Mouse (Mus musculus) embryonic fibroblast, embryonic 13.5 days (primary cell): ENCODE results near the gene Brpf1. TPM values are rescaled to one million over a fixed set of nuclear protein-coding genes. Genes with fewer than 3 reads are reported as not detected.
"Not testable (repeated sequence)": the region's sequence is repeated elsewhere in the genome, so short reads cannot be mapped to it uniquely, and the experiment has no call there.

Source experiments
- H3K27ac ChIP-seq: 2 replicates; pipeline ENCODE4 v1.5.1; 2012; ENCODE audit warnings: low read length, control low read depth, inconsistent platforms; ENCODE audit not compliant: insufficient read depth
- H3K4me1 ChIP-seq: 2 replicates; pipeline ENCODE4 v1.6.1; 2011; ENCODE audit warnings: low read length; ENCODE audit not compliant: control insufficient read depth, insufficient read depth
- H3K4me3 ChIP-seq: 2 replicates; pipeline ENCODE4 v1.5.1; 2011; ENCODE audit warnings: mild to moderate bottlenecking, control low read depth, low read length; ENCODE audit not compliant: insufficient read depth
- CTCF ChIP-seq: IDR thresholded peaks from 2 replicates; pipeline ENCODE4 v1.5.1; 2011; ENCODE audit warnings: mild to moderate bottlenecking, control low read depth, low read length, moderate library complexity, borderline replicate concordance; ENCODE audit not compliant: insufficient read depth
- POLR2A ChIP-seq: IDR thresholded peaks from 2 replicates; pipeline ENCODE4 v1.6.1; 2011; ENCODE audit warnings: low read depth, mild to moderate bottlenecking, control low read depth, low read length, moderate library complexity
- polyA plus RNA-seq: library from polyadenylated mRNA; stranded (reverse); fragments of >200 nt; gene quantifications from 2 replicates; pipeline ENCODE4 v1.2.4, GENCODE M21; 2011; ENCODE audit warnings: low read depth; ENCODE audit not compliant: missing spikeins, insufficient read length

Brpf1 gene
- polyA plus RNA-seq, 1 experiment = 16.5 TPM

DNA sequence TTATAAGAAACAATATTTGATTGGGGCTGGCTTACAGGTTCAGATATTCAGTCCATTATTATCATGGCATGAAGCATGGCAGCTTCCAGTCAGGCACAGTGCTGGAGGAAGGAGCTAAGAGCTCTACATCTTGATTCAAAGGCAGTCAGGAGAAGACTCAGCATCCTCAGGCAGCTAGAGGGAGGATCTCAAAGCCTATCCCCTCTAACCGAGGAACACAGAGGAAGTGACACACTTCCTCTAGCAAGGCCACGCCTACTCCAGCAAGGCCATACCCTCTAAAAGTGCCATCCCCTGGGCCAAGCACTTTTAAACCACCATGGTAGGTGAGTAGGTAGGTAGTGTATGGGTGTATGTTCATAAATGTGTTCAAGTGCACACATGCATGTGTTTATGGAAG lies 23.6 kb downstream of the Brpf1 start:
- TF ChIP-seq POLR2A = no peak
- TF ChIP-seq CTCF = no peak
- peaks cover 6% of the 10 kb centered on the region; the same call in 1 of the 2 replicates for H3K4me1 ChIP-seq
- H3K27ac ChIP-seq = no peak overlapping the region
- H3K4me3 ChIP-seq = no peak overlapping the region

DNA sequence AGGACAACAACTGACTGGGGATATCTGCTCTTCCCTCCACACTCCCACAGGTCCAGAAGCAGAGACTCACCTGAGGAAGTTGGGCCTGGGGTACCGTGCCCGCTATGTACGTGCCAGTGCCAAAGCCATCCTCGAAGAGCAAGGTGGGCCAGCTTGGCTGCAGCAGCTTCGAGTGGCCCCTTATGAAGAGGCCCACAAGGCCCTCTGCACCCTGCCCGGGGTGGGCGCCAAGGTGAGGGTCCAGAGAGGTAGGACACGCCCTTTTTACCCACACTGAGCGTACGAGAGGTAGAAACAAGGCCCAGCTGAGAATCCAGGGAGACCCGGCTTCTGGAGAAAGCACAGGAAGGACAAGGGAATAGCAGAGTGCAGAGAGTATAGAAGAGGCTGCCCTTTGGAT lies 24.8 kb downstream of the Brpf1 start:
- Histone ChIP-seq H3K4me3 (no peak overlapping the region), H3K27ac (no peak overlapping the region), H3K4me1 (peaks cover 5% of the 10 kb centered on the region; the same call in 1 of the 2 replicates)
- no peak for TF ChIP-seq POLR2A
- TF ChIP-seq CTCF = no peak

DNA sequence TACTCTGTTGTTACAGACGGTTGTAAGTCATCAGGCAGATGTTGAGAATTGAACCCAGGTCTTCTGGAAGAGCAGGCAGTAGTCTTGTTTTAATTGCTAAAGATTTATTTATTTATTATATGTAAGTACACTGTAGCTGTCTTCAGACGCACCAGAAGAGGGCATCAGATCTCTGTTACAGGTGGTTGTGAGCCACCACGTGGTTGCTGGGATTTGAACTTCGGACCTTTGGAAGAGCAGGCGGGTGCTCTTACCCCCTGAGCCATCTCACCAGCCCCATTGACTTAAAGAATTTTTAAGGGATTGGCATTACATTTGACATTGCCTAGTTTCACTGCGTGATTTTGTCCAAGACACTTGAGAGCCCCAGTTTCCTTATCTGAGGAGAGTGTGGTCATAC lies 25.8 kb downstream of the Brpf1 start:
- H3K27ac ChIP-seq, H3K4me3 ChIP-seq, H3K4me1 ChIP-seq: not testable (repeated sequence)

DNA sequence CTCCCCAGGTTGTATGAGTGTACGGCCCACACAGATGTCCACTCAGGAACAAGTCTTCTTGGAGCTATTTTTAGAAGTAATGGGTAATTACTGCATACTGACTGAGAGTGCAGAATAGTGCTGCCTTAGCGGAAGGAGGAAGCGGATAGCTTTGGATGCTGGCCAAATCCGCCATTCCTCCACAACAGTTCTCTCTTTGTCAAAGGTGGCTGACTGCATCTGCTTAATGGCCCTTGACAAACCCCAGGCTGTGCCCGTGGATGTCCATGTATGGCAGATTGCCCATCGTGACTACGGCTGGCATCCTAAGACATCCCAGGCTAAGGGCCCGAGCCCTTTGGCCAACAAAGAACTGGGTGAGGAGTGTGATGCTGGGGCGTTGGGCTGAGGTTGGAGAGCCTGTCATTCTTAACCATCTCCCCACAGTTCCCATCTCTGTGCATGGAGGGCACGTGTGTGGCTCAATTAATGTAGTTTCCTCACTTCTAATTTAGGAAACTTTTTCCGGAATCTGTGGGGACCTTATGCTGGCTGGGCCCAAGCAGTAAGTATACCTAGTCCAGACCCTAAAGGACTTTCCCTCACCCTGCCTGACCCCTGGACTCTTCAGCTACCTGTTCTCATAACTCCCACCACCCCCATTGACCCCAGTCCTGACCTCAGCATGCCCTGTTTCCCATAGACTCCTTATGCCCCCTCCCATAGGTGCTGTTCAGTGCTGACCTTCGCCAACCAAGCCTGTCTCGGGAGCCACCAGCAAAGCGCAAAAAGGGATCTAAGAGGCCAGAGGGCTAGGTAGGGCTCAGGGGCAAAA lies 26.4 kb downstream of the Brpf1 start:
- no peak overlapping the region for H3K27ac ChIP-seq
- peaks cover 3% of the 10 kb centered on the region; the same call in 1 of the 2 replicates for H3K4me1 ChIP-seq
- H3K4me3 ChIP-seq = no peak overlapping the region
- TF ChIP-seq CTCF = no peak
- no peak for TF ChIP-seq POLR2A

DNA sequence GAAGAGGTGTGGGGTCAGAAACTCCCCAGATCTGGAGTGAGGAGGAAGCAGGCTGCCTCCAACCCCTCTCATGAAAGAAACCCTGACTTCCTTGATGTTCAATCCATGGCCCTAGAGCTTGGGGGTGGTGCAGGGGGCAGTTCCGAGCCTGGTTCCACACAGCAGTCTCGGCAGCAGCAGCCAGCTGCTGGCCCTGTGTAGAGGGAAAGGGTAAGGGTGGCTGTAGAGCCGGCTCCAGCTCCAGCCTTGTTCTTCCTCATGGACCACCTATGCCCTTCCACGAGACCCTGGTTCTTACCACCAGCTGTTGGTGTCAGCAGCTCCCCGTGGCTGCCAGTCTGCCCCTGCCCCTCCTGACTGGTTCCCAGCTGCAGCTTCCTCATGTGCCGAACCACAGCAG lies 27.3 kb downstream of the Brpf1 start:
- H3K4me1 ChIP-seq = 0 out of 2 replicates have a peak, but pooled peaks cover 3% of the 10 kb centered on the region
- no peak overlapping the region for H3K27ac ChIP-seq
- no peak for TF ChIP-seq CTCF
- TF ChIP-seq POLR2A = no peak
- no peak overlapping the region for H3K4me3 ChIP-seq

DNA sequence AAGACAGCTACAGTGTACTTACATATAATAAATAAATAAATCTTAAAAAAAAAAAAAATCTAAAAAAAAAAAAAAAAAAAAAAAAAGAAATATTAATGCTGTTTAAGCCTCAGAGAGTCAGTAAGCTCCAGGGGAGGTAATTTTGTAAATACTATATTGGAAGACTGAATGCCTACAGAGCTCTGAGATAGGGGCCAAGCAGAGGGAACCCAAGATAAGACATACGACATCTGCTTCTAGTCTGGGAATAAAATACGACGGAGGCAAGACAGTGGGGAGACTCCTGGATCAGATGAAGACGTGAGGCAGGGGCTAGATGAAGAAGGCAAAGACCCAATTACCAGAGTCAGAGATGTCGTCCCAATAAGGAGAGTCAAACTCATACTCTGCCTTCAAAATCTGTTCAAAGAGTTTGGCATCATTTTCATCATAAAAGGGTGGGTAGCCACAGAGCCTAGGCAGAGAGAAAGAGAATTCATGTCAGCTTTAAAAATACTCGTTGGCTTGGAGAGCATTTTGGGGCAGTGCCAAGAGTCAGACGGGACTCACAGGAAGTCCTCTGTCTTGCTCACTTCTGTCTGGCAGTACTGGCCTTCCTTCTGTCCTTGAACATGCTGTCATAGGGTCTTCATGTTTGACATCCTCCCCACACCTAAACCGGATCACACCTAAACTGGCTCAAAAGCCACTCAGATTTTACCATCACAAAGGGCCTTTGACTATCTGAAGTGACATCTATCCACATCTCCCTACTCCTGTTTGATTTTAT lies 30.1 kb downstream of the Brpf1 start:
- H3K4me1 ChIP-seq = no peaks in the 10 kb centered on the region
- TF ChIP-seq CTCF = no peak
- TF ChIP-seq POLR2A = no peak
- H3K4me3 ChIP-seq = no peak overlapping the region
- no peak overlapping the region for H3K27ac ChIP-seq

DNA sequence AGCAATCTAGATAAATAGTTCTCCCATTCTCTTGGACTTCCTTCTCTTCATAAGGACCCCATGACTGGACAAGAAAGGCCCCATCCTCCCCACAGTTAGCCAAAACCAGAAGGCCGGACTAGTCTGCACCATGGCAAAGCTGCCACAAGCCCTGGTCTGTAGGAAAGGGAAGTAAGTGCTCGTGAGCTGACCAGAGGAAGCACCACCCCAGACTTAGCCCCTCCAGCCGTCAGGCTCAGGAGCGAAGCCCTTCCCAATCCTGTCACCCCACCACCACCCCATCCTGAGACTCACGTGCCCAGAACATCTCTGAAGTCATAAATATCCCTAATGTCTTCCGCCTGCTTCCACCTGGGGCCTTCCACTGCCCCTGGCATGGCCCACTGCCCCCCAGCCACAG lies 34.6 kb downstream of the Brpf1 start:
- H3K27ac ChIP-seq = no peak overlapping the region
- TF ChIP-seq POLR2A (no peak), CTCF (no peak)
- peaks cover 10% of the 10 kb centered on the region for H3K4me1 ChIP-seq
- H3K4me3 ChIP-seq = no peak overlapping the region

DNA sequence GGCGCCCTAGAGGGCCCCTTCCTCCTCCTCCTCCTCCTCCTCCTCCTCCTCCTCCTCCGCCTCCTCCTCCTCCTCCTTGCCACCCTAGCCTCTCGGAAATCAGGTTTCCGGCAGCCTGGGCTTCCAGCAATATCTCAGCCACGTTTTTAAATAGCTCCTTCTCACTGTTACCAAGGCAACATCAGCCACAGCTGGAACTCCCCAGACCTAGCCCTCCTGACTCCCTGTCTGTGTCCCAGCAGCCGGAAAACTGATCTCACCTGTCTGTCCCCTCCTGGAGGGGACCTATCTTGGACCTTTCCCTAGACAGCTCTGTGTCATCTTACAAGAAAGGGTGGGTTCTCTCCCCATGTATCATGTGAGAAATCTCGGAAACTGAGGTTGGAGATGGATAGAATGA lies 35.4 kb downstream of the Brpf1 start:
- Histone ChIP-seq H3K4me3 (peak overlapping the region; percentile 58), H3K27ac (no peak overlapping the region), H3K4me1 (peaks cover 10% of the 10 kb centered on the region)
- TF ChIP-seq CTCF (no peak), POLR2A (no peak)

DNA sequence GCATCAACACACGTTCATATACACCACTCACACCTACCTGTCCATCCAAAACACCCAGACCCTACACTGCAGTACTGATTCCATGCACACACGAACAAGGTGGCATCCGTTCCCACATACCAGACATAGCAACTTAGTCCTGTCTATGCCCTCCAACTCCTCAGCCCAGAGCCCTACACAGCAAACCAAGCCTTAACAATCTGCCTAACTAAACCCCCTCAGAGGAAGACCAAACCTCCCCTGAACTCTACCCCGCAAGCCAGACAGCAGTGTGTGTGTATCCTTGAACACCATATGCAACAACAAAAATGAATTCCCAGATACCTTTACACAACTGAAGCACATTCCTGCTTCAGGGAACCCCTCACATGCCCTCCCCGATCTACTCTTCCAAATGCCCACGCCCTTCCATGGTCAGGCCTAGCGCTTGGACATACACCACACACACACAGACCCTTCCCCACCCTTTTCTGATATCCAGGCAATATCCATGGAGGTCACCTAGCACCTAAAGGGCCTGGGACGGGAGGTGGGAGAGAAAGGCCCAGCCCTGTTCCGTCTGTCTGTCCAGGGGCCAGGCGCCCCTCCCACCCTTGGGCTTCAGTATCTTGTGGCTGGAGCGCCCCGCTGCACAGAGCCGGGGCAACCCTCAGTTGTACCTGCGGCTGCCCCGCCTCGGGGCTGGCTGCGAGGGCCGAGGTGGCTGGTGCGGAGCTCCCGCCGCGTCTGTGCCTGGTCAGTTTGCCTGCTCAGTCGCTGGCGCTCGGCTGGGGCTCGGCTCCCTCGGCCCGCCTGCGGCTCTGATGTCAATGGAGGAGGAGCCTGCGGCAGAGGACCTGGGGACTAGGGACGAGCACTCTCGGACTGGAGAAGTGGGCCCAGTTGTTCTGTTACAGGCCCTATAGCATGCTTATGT lies 36.5 kb downstream of the Brpf1 start, which contains the start of gene Camk1:
Gene Camk1 (minus strand): TSS at position 808 of the 916 bp plus-strand sequence.
- Histone ChIP-seq H3K4me3 (peak within 1 kb of the TSS; percentile 58), H3K27ac (no peak within 1 kb of the TSS), H3K4me1 (peaks cover 10% of the 10 kb centered on the region)
- TF ChIP-seq CTCF (no peak), POLR2A (peak; percentile 92)
